Mouse (Mus musculus) ovary, adult 18-20 months (tissue): ENCODE results near the gene Ptafr.
"Not testable (repeated sequence)": the region's sequence is repeated elsewhere in the genome, so short reads cannot be mapped to it uniquely, and the experiment has no call there.

Experiments
- DNase-seq: peaks from one replicate; pipeline ENCODE4 v3.0.0; 2022; ENCODE audit warnings: low spot score, mixed read lengths

The Ptafr gene

DNA sequence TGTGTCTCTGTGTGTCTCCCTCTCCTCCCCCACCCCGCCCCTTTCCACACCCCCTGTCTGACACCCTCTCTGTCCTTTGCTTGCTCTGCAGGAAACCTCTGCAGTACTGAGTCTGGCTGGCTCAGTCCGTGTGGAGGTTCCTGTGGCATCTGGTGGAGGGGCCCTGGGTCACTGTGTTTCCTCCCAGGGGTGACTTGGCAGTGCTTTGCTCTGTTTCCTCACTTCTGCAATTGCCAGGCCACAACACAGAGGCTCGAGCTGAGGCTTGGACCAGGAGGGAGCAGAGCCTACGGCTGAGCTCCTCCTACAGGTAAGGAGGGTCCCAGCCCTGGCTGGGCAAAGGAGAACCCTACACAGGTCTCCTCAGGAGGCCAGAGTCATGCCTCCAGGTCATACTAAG, at the start of gene Ptafr:
Gene Ptafr, plus strand, starts transcription at position 103 of the 400 bp plus-strand sequence.
- no peak for DNase-seq

DNA sequence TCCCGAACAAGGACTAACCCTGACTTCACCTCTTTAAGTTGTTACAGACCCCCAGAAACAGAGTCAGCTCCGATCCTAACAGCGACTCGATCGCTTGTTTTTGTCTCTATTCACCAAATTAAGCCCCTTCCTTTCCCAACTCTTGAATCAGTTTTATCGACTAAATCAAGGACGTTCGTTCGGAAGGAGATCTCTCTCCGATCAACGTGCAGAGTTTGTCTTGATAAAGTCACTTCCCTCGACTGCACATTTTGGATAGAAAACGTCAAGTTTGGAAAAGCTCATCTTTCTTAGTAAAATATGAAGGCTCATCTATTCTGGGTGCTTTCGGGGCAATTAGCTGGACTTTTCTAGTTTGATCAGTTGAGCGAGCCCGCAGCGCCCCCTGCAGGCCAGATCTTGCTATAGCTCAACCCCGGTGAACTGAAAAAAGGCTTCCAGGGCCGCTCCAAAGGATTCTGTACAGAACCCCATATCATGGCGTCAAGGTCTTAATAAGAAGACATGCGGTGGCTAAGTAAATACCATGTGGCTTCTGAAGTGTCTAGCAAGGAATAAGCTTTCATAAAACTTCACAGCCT, 49.2 kb upstream of the Ptafr start:
- DNase-seq, result peak; percentile 62

- peak; percentile 95 for DNase-seq
These were observed 48.3 kb upstream of the Ptafr start for GRCm38 (mm10) chr4:132515369-132516155.

- no peak for DNase-seq
These were observed 45.8 kb upstream of the Ptafr start for GRCm38 (mm10) chr4:132518066-132518465.

- no peak for DNase-seq
These were observed 44.7 kb upstream of the Ptafr start for GRCm38 (mm10) chr4:132519188-132519587.

GRCm38 (mm10) chr4:132524321-132524741, 39.5 kb upstream of the Ptafr start:
- no peak for DNase-seq

- DNase-seq, result no peak
These were observed 39.1 kb upstream of the Ptafr start for GRCm38 (mm10) chr4:132524808-132525207.

DNA sequence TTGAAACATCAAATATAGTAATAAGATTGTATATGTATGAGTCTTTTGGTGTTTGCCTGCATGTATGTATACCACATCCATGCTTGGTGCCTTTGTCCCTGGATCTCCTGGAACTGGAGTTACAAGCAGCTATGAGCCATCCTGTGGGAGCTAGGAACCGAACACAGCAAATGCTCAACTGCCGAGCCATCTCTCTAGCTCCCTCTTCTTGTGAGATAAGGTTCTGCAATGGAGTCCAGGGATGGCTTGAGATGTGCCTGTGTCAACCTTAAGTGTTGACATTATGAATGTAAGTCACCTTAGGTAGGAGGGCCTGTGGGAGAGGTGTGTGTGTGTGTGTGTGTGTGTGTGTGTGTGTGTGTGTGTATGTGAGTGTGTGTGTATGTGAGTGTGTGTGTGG, 37.2 kb upstream of the Ptafr start:
- no peak for DNase-seq

DNA sequence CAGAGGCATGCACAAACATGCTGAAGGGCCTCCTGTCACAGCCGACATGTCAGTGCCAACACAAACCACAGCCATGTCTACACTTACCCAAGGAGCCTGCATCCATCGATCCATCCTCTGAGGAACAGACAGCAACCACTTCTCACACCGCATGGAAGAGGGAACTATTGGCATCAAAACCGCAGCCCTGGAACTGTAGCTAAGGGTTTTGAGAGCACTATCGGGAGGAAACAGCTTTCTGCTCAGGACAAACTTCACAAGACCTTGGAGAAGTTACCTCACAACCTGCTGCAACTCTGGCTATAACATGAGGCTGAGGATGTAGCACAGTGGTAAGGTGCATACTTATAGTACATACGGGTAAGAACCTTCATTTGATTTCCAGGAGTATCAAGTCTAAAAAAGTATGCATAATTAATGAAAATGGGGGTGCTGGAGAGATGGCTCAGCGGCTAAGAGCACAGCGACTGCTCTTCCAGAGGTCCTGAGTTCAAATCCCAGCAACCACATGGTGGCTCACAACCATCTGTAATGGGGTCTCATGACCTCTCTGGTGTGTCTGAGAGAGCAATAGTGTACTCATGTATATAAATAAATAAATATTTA, 35.8 kb upstream of the Ptafr start:
- no peak for DNase-seq

DNA sequence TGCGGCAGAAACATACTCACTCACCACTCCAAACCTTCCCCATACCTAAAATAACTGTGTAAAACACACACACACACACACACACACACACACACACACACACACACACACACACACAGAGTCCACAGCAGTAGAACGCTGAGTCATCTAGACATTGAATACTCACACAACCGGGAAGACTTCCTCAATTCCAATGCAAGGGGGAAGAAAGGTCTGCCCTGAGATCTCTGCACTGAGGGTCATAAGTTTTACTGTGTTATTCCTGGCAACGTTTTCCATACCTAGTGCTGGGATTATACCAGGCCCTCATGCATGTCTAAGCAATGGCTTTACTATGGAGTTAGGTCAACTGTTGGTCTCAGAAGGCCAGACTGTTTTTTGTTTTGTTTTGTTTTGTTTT, 34.5 kb upstream of the Ptafr start:
- DNase-seq, result no peak

GRCm38 (mm10) chr4:132530033-132530804, 33.6 kb upstream of the Ptafr start:
- no peak for DNase-seq

- DNase-seq, result peak; percentile 50
These were observed 31.4 kb upstream of the Ptafr start for GRCm38 (mm10) chr4:132532496-132532895.

DNA sequence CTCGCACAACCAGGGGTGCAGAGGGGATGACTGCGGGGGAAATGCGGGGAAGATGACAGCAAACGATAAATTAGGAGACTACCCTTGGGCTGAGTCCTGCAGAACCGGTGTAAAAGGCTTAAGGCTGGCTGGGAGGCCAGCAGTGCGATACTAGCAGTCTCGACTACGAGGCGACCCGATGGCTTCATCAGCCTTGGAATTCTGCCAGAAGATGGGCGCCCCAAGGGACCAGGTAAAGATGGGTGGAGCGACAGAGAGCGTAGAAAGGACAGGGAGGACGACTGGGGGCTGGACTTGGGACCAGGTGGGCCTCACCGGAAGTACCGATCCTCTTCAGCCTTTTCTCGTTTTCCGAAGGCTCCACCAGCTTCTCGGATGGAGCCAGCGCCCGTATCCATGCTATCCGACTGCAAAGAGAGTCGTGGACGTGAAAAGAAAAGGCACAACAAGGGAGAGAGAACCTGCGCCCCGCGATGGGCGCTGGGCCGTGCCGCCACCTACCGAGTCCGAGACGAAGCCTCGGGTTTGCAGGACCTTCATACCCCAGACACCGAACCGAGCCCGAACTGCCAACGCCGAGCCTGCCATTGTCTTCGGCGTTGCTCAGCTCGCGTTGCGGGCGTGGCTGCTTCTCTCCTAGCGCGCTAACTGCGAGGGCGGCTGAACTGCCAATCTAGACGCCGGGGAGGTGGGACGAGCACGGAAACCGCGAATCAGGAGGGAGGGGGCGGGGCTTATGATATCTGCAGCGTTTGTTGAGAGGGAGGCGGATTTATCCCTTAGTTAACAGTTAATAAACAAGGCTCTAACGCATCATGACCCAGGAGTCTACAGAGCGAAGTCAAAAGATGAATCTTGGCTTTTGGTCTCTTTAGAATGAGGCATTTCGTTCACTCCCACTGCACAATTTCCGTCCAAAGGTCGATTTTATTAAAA, 30.6 kb upstream of the Ptafr start, which contains the start of gene Atpif1:
Gene Atpif1, minus strand, starts transcription at position 679 of the 936 bp plus-strand sequence.
- peak; percentile 87 for DNase-seq

GRCm38 (mm10) chr4:132535406-132536121, 28.3 kb upstream of the Ptafr start, which contains the start of gene Dnajc8:
Gene Dnajc8, plus strand, starts transcription at chr4:132535550.
- peak; percentile 89 for DNase-seq

DNA sequence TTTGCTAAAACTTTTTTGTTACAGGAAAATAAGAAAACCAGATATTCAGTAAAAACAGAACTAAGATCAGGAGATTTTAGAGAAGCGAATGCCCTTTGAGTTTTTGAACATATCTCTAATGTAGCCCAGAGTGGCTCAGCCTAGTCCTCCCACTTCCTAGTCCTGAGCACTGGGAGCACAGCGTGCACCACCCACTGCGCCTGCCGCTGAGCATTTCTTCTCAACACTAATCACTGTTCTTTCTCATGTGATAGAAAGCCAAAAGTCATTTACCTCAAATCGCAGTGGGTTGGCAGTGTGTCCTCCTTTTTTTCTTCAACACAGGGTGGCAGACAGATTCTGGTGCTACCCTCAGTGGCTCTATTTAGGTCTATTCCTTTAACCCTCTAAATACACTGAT, 24.4 kb upstream of the Ptafr start:
- DNase-seq, result no peak

DNA sequence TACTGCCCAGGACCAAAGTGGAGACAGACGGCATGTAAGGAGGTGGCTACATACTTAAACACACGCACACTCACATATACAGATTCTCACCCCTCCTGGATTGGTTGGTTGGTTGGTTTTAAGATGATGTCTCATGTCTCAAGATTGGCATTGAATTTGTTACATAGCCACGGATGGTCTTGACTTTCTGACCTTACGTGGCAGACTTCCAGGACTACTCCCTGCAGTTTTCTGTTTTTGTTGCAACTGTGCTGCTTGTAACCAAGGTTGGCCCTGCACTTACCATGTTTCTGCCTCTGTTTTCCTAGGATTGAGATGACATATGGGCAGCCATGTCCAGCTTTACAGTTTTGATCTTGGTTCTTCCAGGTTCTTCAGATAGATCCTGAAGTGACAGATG, 22.5 kb upstream of the Ptafr start:
- DNase-seq, result no peak

DNA sequence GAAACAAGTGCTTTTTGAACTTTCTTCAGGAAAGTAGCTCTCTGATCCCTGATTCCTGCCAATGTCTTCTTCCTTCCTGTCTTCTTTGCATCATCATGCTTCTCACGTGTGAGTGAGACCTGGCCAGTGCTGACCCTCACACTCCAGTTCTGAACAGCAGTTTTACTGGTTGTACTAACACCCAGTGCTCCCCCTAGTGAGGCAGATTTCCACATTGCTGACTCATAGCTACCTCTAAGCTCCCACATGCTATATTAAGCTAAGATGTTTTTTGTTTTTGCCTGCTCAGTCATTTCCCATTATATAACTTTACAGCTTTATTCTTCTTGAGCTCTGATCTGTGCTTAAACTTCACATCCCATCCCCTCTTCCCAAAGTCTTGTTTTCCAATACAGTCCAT, 21.1 kb upstream of the Ptafr start:
- no peak for DNase-seq

DNA sequence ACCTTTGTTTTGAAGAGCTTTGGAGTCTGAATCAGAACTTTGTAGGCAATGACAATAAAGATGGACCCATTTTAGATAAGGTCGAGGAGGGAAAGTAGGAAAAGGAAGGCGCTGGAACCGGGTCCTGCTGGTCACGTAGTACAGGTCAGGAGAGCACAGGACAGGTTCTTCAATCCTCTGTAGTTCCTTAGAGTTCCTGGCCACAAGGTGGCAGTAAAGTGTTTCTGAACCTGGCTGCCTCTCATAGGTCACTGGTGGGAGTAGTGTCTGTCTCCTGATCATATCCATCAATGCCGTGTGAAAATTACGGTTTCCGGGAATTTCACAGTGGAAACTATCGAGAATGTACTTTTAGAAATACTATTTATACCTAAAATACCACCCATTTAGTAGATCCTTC, 18.0 kb upstream of the Ptafr start:
- no peak for DNase-seq

- DNase-seq, result no peak
These were observed 9.6 kb upstream of the Ptafr start for GRCm38 (mm10) chr4:132554221-132554620.

- no peak for DNase-seq
These were observed 9.2 kb upstream of the Ptafr start for GRCm38 (mm10) chr4:132554653-132555052.

- not testable (repeated sequence) for DNase-seq
These were observed 8.3 kb upstream of the Ptafr start for GRCm38 (mm10) chr4:132555550-132555949.
